ENCODE assay signal across 14 mouse cellular contexts in genomic region chr19:58850719-58851466, GRCm38 (mm10). TPM values are rescaled to one million over a fixed set of nuclear protein-coding genes. Genes with fewer than 3 reads are reported as not detected.
A peak's percentile ranks its signal among the peaks of the same experiment; 100 is the strongest.
DNase-seq lines count a peak whose midpoint lies in the region; ATAC-seq lines count a peak whose summit lies in the region.
"Had no signal": no experiment of that assay in that cellular context is flagged by ENCODE, and none has a peak within 500 bp of the region (broad histone marks: within the 10 kb centered on the region; RNA-seq: fewer than 3 reads in every experiment).

No protein-coding gene starts in this region.

- H3K4me1 ChIP-seq in kidney, embryonic 14.5 days (ENCODE audit: control insufficient read depth, insufficient read depth, low read length): no peaks in the 10 kb centered on the region

- H3K4me2 ChIP-seq in kidney, embryonic 14.5 days (replicated peaks; ENCODE audit: low read depth, low read length): no peak overlapping the region
- H3K4me2 ChIP-seq: lung, embryonic 14.5 days had no signal

- H3K9me3 ChIP-seq in kidney, embryonic 14.5 days (ENCODE audit: control insufficient read depth, low read length): no peaks in the 10 kb centered on the region

- ATAC-seq in kidney, embryonic 14.5 days (ENCODE audit: low FRiP score, low TSS enrichment): no peak
- ATAC-seq in CD4-positive, CD25-positive, alpha-beta regulatory T cell, adult 4 months: peak; percentile 87

- no peaks in the 10 kb centered on the region for H3K36me3 ChIP-seq in kidney, embryonic 14.5 days (ENCODE audit: control insufficient read depth, insufficient read depth, low read length)

- no peak overlapping the region for H3K27ac ChIP-seq in kidney, embryonic 14.5 days (ENCODE audit: low read depth, low read length)

- no peak overlapping the region for H3K9ac ChIP-seq in kidney, embryonic 14.5 days (ENCODE audit: low read depth, low read length)
- H3K9ac ChIP-seq: lung, embryonic 14.5 days had no signal

- peak; percentile 41 for DNase-seq in kidney, adult 9 months
- peak; percentile 25 for DNase-seq in gastrocnemius, postnatal 14 days
- DNase-seq in lung, postnatal 36 days: peak; percentile 72
- DNase-seq in layer of hippocampus, adult 8-10 months (ENCODE audit: low spot score in 2 of 2): no peak
- no peak for DNase-seq in spleen, postnatal 10 days (ENCODE audit: low spot score in 2 of 2)
- DNase-seq in ovary, postnatal 14 days (ENCODE audit: low spot score): no peak
- DNase-seq: layer of hippocampus, postnatal 36 days; lung, embryonic 14.5 days had no signal

- no peak overlapping the region for H3K4me3 ChIP-seq in kidney, embryonic 14.5 days (ENCODE audit: low read length)

- 62% methylated on average over 7 of the region's 7 CpGs for WGBS in kidney, embryonic 14.5 days

- no peaks in the 10 kb centered on the region for H3K27me3 ChIP-seq in kidney, embryonic 14.5 days (ENCODE audit: control insufficient read depth, insufficient read depth, low read length)

- intact Hi-C loops in gastrocnemius, postnatal 14 days (cut with DNase I; ENCODE audit: low total_unique reads): no loop called here

RNA-seq across cellular contexts. Expression of gene 1700019N19Rik, which starts 56.6 kb away (rescaled TPM):
- not detected in 2 replicates for polyA plus RNA-seq in kidney, embryonic 14.5 days (2014; fragmentation: Nextera tagmentation; extraction: Ambion mirVana)
- polyA plus RNA-seq in CD4-positive, CD25-positive, alpha-beta regulatory T cell, adult 4 months (2017; shearing (Covaris generic)): not detected
- total RNA-seq in gastrocnemius, postnatal 14 days (2021): not detected
- under 1 TPM in 1 of 4 experiments, not detected in 3; 0.33 TPM for total RNA-seq in layer of hippocampus, adult 8-10 months (2022)
- total RNA-seq: monocyte, adult 5-6 weeks had no signal
- polyA plus RNA-seq: forebrain, embryonic 11.5 days; heart, embryonic 14.5 days; intestine, embryonic 14.5 days; lung, embryonic 14.5 days had no signal

Comparison
In these comparisons a context has a peak if more than half of its experiments do, and no peak if none do; other contexts are left out.
1. DNase-seq: peak in kidney, adult 9 months (single experiment), gastrocnemius, postnatal 14 days (single experiment) and lung, postnatal 36 days (single experiment); none in layer of hippocampus, adult 8-10 months (0 of 2), spleen, postnatal 10 days (0 of 2) and ovary, postnatal 14 days (single experiment).